Mouse (Mus musculus) hindbrain, embryonic 12.5 days (tissue): ENCODE data around the gene Tspan9. TPM values are rescaled to one million over a fixed set of nuclear protein-coding genes. Genes with fewer than 3 reads are reported as not detected.

Experiments
- ATAC-seq: fragments of 200-750 bp; cut with Nextera tagmentation; 2 replicates; pipeline ENCODE4 v1.8.0; 2017; ENCODE audit warnings: moderate TSS enrichment; ENCODE audit not compliant: low FRiP score
- H3K27ac ChIP-seq: fragments of 300-500 bp; sonication (generic); 2 replicates; pipeline ENCODE4 v1.5.1; 2016; ENCODE audit warnings: mild to moderate bottlenecking
- H3K27me3 ChIP-seq: fragments of 300-500 bp; sonication (generic); 2 replicates; pipeline ENCODE4 v1.6.1; 2016; ENCODE audit warnings: mild to moderate bottlenecking
- H3K36me3 ChIP-seq: fragments of 300-500 bp; sonication (generic); 2 replicates; pipeline ENCODE4 v1.6.1; 2016; ENCODE audit warnings: mild to moderate bottlenecking
- H3K4me1 ChIP-seq: fragments of 300-500 bp; sonication (generic); 2 replicates; pipeline ENCODE4 v1.6.1; 2016
- H3K4me2 ChIP-seq: fragments of 300-500 bp; sonication (generic); replicated peaks from 2 replicates; pipeline ENCODE4 v1.6.1; 2016; ENCODE audit warnings: mild to moderate bottlenecking
- H3K4me3 ChIP-seq: fragments of 300-500 bp; sonication (generic); 2 replicates; pipeline ENCODE4 v1.5.1; 2016; ENCODE audit warnings: mild to moderate bottlenecking
- H3K9ac ChIP-seq: fragments of 300-500 bp; sonication (generic); 2 replicates; pipeline ENCODE4 v1.6.1; 2016; ENCODE audit warnings: mild to moderate bottlenecking, moderate library complexity
- H3K9me3 ChIP-seq: fragments of 300-500 bp; sonication (generic); replicated peaks from 2 replicates; pipeline ENCODE4 v1.6.1; 2016; ENCODE audit warnings: mild to moderate bottlenecking
- WGBS: fragments of 180-500 bp; shearing (Covaris S2); methylation state at CpG from one replicate; pipeline ENCODE4 v1.1.7; 2016; 5-methylcytosine and 5-hydroxymethylcytosine counted together
- polyA plus RNA-seq: library from polyadenylated mRNA; unstranded; fragments of >200 nt; fragmentation: Nextera tagmentation; extraction: Ambion mirVana; gene quantifications from 2 replicates; pipeline ENCODE4 v1.2.1, GENCODE M21; 2016

The Tspan9 gene
- 63.4 and 71.6 TPM in 2 replicates for polyA plus RNA-seq

GRCm38 (mm10) chr6:128143390-128144020 is at the start of gene Tspan9:
Gene Tspan9, minus strand, starts transcription at chr6:128143594.
- no peaks in the 10 kb centered on the region for H3K36me3 ChIP-seq
- H3K4me2 ChIP-seq, result peak within 1 kb of the TSS; percentile 84
- 0 out of 2 replicates have a peak, but pooled peaks cover 5% of the 10 kb centered on the region for H3K27me3 ChIP-seq
- H3K9ac ChIP-seq, result peak within 1 kb of the TSS; percentile 85
- H3K9me3 ChIP-seq, result no peaks in the 10 kb centered on the region
- H3K4me3 ChIP-seq, result peak within 1 kb of the TSS; percentile 69
- WGBS, result under 1% methylated on average over 53 of the region's 56 CpGs
- peaks cover 12% of the 10 kb centered on the region for H3K4me1 ChIP-seq
- H3K27ac ChIP-seq, result peak within 1 kb of the TSS; percentile 73
- peak; percentile 87 for ATAC-seq

- no peaks in the 10 kb centered on the region for H3K4me1 ChIP-seq
- H3K4me2 ChIP-seq, result no peak overlapping the region
- no peak for ATAC-seq
- no peaks in the 10 kb centered on the region for H3K27me3 ChIP-seq
- H3K4me3 ChIP-seq, result no peak overlapping the region
- no peaks in the 10 kb centered on the region for H3K36me3 ChIP-seq
- no peaks in the 10 kb centered on the region for H3K9me3 ChIP-seq
- H3K27ac ChIP-seq, result no peak overlapping the region
- WGBS, result 53% methylated on average over 2 of the region's 2 CpGs
- no peak overlapping the region for H3K9ac ChIP-seq
Observed at GRCm38 (mm10) chr6:128183521-128183920, 40.1 kb upstream of the Tspan9 start.

- H3K4me1 ChIP-seq, result no peaks in the 10 kb centered on the region
- no peak for ATAC-seq
- WGBS, result 72% methylated on average over 5 of the region's 5 CpGs
- no peak overlapping the region for H3K4me2 ChIP-seq
- H3K27me3 ChIP-seq, result no peaks in the 10 kb centered on the region
- no peaks in the 10 kb centered on the region for H3K36me3 ChIP-seq
- no peaks in the 10 kb centered on the region for H3K9me3 ChIP-seq
- no peak overlapping the region for H3K27ac ChIP-seq
- H3K9ac ChIP-seq, result no peak overlapping the region
- no peak overlapping the region for H3K4me3 ChIP-seq
Observed at GRCm38 (mm10) chr6:128181176-128181575, 37.8 kb upstream of the Tspan9 start.

GRCm38 (mm10) chr6:128179651-128180050 is 36.3 kb upstream of the Tspan9 start:
- H3K9me3 ChIP-seq, result no peaks in the 10 kb centered on the region
- no peak overlapping the region for H3K9ac ChIP-seq
- no peak overlapping the region for H3K4me3 ChIP-seq
- H3K4me1 ChIP-seq, result no peaks in the 10 kb centered on the region
- ATAC-seq, result no peak
- 93% methylated on average over 1 of the region's 1 CpGs for WGBS
- H3K27me3 ChIP-seq, result no peaks in the 10 kb centered on the region
- no peaks in the 10 kb centered on the region for H3K36me3 ChIP-seq
- no peak overlapping the region for H3K4me2 ChIP-seq
- H3K27ac ChIP-seq, result no peak overlapping the region

GRCm38 (mm10) chr6:128179247-128179646 is 35.9 kb upstream of the Tspan9 start:
- H3K4me1 ChIP-seq, result no peaks in the 10 kb centered on the region
- H3K27ac ChIP-seq, result no peak overlapping the region
- no peak overlapping the region for H3K4me3 ChIP-seq
- no peaks in the 10 kb centered on the region for H3K9me3 ChIP-seq
- H3K36me3 ChIP-seq, result no peaks in the 10 kb centered on the region
- H3K4me2 ChIP-seq, result no peak overlapping the region
- 66% methylated on average over 5 of the region's 5 CpGs for WGBS
- H3K9ac ChIP-seq, result no peak overlapping the region
- no peaks in the 10 kb centered on the region for H3K27me3 ChIP-seq
- no peak for ATAC-seq

GRCm38 (mm10) chr6:128178681-128179080 is 35.3 kb upstream of the Tspan9 start:
- no peak overlapping the region for H3K27ac ChIP-seq

GRCm38 (mm10) chr6:128168785-128169679 is 25.6 kb upstream of the Tspan9 start:
- WGBS, result 57% methylated on average over 6 of the region's 6 CpGs
- no peak for ATAC-seq
- no peak overlapping the region for H3K4me3 ChIP-seq

More at GRCm38 (mm10) chr6:128178681-128179080, 35.3 kb upstream of the Tspan9 start:
- H3K4me3 ChIP-seq, result no peak overlapping the region
- no peaks in the 10 kb centered on the region for H3K36me3 ChIP-seq
- H3K4me1 ChIP-seq, result no peaks in the 10 kb centered on the region
- WGBS, result 93% methylated on average over 2 of the region's 2 CpGs
- H3K4me2 ChIP-seq, result no peak overlapping the region
- no peak for ATAC-seq
- H3K9me3 ChIP-seq, result no peaks in the 10 kb centered on the region
- no peak overlapping the region for H3K9ac ChIP-seq
- H3K27me3 ChIP-seq, result no peaks in the 10 kb centered on the region

GRCm38 (mm10) chr6:128165564-128165963 is 22.2 kb upstream of the Tspan9 start:
- H3K4me2 ChIP-seq, result no peak overlapping the region
- no peak overlapping the region for H3K4me3 ChIP-seq
- no peak overlapping the region for H3K27ac ChIP-seq
- H3K9me3 ChIP-seq, result no peaks in the 10 kb centered on the region
- ATAC-seq, result no peak
- no peaks in the 10 kb centered on the region for H3K36me3 ChIP-seq
- 69% methylated on average over 2 of the region's 2 CpGs for WGBS
- H3K27me3 ChIP-seq, result no peaks in the 10 kb centered on the region
- H3K9ac ChIP-seq, result no peak overlapping the region
- no peaks in the 10 kb centered on the region for H3K4me1 ChIP-seq

More at GRCm38 (mm10) chr6:128168785-128169679, 25.6 kb upstream of the Tspan9 start:
- H3K27ac ChIP-seq, result no peak overlapping the region
- no peak overlapping the region for H3K4me2 ChIP-seq
- no peaks in the 10 kb centered on the region for H3K27me3 ChIP-seq
- no peaks in the 10 kb centered on the region for H3K36me3 ChIP-seq
- H3K9me3 ChIP-seq, result no peaks in the 10 kb centered on the region
- H3K4me1 ChIP-seq, result no peaks in the 10 kb centered on the region
- no peak overlapping the region for H3K9ac ChIP-seq

- no peaks in the 10 kb centered on the region for H3K36me3 ChIP-seq
- no peak for ATAC-seq
- no peaks in the 10 kb centered on the region for H3K27me3 ChIP-seq
- no peak overlapping the region for H3K9ac ChIP-seq
- H3K4me3 ChIP-seq, result no peak overlapping the region
- no peaks in the 10 kb centered on the region for H3K9me3 ChIP-seq
- WGBS, result 90% methylated on average over 8 of the region's 8 CpGs
- H3K4me2 ChIP-seq, result no peak overlapping the region
- no peaks in the 10 kb centered on the region for H3K4me1 ChIP-seq
- no peak overlapping the region for H3K27ac ChIP-seq
Observed at GRCm38 (mm10) chr6:128164632-128165031, 21.2 kb upstream of the Tspan9 start.

- no peaks in the 10 kb centered on the region for H3K36me3 ChIP-seq
- no peak overlapping the region for H3K27ac ChIP-seq
- 92% methylated on average over 6 of the region's 6 CpGs for WGBS
- no peak overlapping the region for H3K9ac ChIP-seq
- ATAC-seq, result no peak
- H3K9me3 ChIP-seq, result no peaks in the 10 kb centered on the region
- no peaks in the 10 kb centered on the region for H3K27me3 ChIP-seq
- H3K4me1 ChIP-seq, result no peaks in the 10 kb centered on the region
- H3K4me2 ChIP-seq, result no peak overlapping the region
- H3K4me3 ChIP-seq, result no peak overlapping the region
Observed at GRCm38 (mm10) chr6:128159092-128159491, 15.7 kb upstream of the Tspan9 start.

- Histone ChIP-seq H3K9ac (no peak overlapping the region), H3K4me3 (no peak overlapping the region), H3K4me1 (no peaks in the 10 kb centered on the region), H3K27ac (no peak overlapping the region), H3K36me3 (no peaks in the 10 kb centered on the region), H3K4me2 (no peak overlapping the region), H3K9me3 (no peaks in the 10 kb centered on the region), H3K27me3 (no peaks in the 10 kb centered on the region)
- ATAC-seq, result no peak
- 65% methylated on average over 12 of the region's 12 CpGs for WGBS
Observed at GRCm38 (mm10) chr6:128158031-128158430, 14.6 kb upstream of the Tspan9 start.

GRCm38 (mm10) chr6:128156476-128156875 is 13.1 kb upstream of the Tspan9 start:
- WGBS, result 78% methylated on average over 4 of the region's 4 CpGs
- Histone ChIP-seq H3K27me3 (no peaks in the 10 kb centered on the region), H3K27ac (no peak overlapping the region), H3K9ac (no peak overlapping the region), H3K36me3 (no peaks in the 10 kb centered on the region), H3K4me3 (no peak overlapping the region), H3K9me3 (no peaks in the 10 kb centered on the region), H3K4me1 (no peaks in the 10 kb centered on the region), H3K4me2 (no peak overlapping the region)
- ATAC-seq, result no peak
